Mouse (Mus musculus) liver, adult (tissue): Measurements from ENCODE around the gene Nfkbil1.

Experiments
- GATA4 ChIP-seq: IDR thresholded peaks from 2 replicates; pipeline ENCODE4 v1.6.1; 2014; ENCODE audit warnings: mild to moderate bottlenecking, low read length; ENCODE audit not compliant: insufficient replicate concordance

The Nfkbil1 gene

DNA sequence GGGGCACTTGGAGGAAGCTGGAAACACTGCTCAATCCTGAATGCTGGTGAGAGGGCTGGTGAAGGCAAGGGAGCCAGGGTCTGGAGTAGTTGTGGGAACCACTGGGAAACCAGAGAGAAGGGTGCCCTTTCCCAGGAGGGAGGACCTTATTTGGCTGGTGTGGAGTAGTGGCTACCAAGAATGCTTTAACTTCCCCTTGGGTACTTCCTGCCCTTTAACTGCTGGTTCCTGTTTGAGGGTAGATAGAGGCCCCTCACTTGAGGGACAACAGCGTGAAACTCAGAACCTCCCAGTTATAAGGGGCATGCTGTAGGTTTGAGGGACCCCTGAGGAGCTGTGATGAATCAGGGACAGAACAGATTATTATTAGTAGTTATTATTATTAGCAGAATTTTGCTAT lies 46.4 kb downstream of the Nfkbil1 start:
- TF ChIP-seq GATA4: no peak

- no peak for TF ChIP-seq GATA4
These were observed 47.5 kb downstream of the Nfkbil1 start, which contains the start of gene Lst1 for GRCm38 (mm10) chr17:35187959-35188610. Gene Lst1 (minus strand): TSS chr17:35188439.

DNA sequence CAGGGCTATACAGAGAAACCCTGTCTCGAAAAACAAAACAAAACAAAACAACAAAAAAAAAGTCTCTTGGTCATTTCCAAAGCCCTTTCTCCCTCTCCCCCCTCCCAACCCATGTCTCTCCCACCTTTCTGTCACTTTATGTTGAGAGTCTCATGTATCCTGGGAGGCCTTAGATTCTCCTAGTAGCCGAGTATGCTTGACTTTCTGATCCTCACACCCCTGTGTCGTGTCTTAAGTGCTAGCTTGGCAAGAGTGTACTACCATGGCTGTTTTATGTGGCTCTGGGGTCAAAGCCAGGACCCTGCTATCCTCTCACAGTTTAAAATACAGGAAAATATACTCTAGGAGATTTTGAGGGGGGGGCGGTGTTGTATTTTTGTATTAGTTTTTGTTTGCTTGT lies 48.2 kb downstream of the Nfkbil1 start:
- TF ChIP-seq GATA4: no peak

DNA sequence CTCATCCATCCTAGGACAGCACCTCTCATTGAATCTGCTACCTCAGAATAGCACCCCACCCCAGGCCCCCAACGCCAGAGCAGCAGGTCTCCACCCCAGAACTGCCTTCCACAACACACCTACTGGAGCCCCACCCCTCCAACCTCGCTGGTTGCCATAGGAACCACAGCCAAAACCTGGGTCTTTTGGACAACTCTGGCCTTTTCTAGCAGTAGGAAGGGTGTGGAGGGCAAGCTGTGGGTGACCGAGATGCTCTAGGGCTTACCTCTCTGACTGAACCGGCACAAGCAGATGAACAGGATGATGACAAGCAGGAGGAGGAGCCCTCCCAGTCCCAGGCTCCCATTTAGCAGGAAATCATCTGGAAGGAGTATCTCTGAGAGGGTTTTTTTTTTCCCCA lies 48.9 kb downstream of the Nfkbil1 start:
- no peak for TF ChIP-seq GATA4

- TF ChIP-seq GATA4: no peak
These were observed 49.7 kb downstream of the Nfkbil1 start for GRCm38 (mm10) chr17:35185639-35186611.

DNA sequence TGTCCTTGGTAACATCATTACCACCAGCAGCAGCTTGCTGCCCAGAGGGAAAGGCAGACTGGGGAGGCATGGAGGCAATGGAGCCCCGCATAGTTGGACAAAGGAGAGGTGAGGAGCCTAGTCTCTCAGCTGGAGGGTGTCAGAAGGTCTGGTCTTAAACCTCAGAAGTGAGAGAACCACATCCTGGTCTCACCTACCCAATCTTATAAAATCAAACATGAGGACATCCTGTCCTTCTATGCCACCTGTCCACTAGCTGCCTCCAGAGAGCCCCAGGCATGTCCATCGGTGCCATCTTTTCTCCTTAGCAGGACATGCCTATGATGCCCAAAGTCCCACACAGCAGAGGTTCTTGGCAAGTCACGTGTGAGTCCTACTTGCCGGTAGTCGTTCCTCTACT lies 55.5 kb downstream of the Nfkbil1 start:
- no peak for TF ChIP-seq GATA4

DNA sequence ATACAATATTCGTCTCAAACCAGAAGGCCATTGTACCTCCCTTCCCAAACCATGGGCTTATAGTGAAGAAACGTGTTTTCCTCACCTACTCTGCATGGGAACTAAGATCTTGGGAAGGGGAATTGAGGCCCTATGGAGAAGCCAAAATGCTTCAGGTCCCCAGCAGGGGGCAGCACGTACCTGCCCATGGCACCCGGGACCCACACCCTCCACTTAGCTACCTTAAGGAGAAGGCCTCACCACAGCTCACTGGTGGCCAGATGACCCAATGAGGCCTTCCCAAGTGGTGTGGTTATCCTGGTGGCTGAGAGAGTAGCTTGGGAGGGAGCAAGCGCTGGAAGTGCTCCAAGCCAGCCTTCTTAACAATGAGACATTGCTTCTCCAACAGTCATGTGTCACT lies 57.1 kb downstream of the Nfkbil1 start:
- TF ChIP-seq GATA4: no peak

- no peak for TF ChIP-seq GATA4
These were observed 59.6 kb downstream of the Nfkbil1 start, which contains the start of gene Aif1 for GRCm38 (mm10) chr17:35175968-35176367. Gene Aif1 (minus strand): TSS chr17:35176068.

DNA sequence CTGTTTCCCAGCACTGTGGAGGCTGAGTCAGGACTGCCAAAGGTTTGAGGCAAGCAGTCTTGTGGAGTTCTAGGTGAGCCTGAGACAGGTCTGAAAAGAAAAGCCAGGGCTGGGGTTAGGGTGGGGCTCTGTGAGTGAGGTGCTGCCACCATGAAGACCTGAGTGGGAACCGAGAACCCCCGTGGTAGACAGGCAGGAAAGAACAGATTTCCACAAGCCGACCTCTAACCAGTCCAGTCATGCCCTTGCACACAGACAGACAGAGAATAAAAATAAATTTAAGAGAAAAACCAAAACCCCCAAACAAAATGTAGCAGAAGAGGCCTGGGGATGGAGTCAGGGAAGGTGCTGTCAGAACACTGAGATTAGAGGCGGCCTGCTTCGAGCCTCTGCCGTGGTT lies 60.2 kb downstream of the Nfkbil1 start:
- TF ChIP-seq GATA4: no peak

DNA sequence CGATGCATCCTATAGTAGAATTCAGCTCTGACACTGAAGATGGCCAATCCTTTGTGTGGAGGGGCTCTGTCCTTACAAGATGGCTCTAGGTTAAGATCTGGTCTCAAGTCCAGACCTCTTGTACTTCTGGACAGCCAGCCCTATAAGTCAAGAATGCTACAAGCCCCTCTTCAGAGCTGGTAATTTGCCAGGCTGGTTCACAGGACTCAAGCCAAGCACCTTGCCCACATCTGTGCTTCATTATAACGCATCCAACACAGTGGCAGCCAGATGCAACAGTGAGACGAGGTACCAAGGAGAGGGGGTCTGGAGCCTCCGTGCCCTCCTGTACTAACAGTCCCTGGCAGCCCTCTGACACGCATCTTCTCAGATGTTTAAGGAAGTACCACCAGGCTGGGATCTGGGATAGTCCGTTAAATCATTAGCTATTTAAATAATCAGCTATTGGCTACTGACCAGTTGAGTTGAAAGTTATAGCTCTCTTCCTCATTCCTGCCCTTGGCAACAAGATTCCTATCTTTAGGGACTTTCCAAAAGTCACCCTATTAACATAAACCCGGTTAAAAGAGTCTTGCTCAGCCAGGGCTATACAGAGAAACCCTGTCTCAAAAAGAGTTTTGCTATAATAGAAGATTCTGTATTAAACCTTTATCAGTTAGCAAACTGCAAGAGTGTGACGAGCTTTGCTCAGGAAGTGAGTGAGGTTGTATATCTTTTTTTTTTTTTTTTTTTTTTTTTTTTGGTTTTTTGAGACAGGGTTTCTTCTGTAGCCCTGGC lies 61.2 kb downstream of the Nfkbil1 start:
- no peak for TF ChIP-seq GATA4

- no peak for TF ChIP-seq GATA4
These were observed 62.3 kb downstream of the Nfkbil1 start for GRCm38 (mm10) chr17:35173329-35173728.

- TF ChIP-seq GATA4: no peak
These were observed 63.0 kb downstream of the Nfkbil1 start for GRCm38 (mm10) chr17:35172445-35173234.
